Comparison of ENCODE assay signal across 8 mouse cellular contexts in the genomic region with DNA sequence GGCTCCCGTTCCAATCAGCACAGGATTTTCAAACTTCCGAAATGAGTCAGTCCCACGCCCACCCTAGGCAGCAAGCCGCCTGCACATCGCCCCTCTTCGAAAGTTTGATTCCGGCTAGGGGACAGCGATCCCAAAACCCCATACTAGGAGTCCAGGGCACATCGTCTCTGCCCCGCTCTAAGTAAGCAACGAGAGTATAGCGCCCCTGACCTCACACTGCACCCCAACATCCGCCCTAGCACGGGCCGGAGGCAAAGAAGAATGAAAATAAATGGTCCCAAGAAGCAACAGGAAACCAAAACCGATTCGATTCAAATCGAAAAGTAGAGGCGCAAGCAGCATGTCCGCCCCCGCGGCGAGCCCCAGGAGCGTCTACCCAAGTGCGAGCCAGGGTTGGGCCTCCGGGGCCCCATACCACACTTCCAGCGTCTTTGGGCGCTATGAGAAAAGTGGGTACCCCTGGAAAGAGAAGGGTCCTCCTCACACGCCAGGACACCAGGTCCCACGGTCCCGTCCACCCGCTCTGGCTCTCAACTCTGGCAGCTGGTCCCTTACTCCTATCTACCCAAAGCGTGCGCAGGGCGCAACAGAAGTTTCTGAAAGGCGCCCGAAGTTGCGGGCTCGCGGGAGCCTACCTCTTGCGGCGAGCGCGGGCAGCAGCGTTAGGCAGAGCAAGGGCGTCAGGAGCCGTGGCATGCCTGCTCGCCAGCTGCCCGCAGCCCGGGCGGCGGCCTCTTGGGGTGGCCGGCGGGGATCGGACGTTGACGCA. TPM values are rescaled to one million over a fixed set of nuclear protein-coding genes. Genes with fewer than 3 reads are reported as not detected.
A peak's percentile ranks its signal among the peaks of the same experiment; 100 is the strongest.
DNase-seq lines count a peak whose midpoint lies in the region; ATAC-seq and TF ChIP-seq lines count a peak whose summit lies in the region.

No protein-coding gene starts in this region.

- H3K9me3 ChIP-seq in heart, embryonic 11.5 days (replicated peaks; ENCODE audit: control insufficient read depth, low read length): no peaks in the 10 kb centered on the region
- no peaks in the 10 kb centered on the region for H3K9me3 ChIP-seq in heart, embryonic 15.5 days (replicated peaks)
- H3K9me3 ChIP-seq in liver, embryonic 13.5 days (replicated peaks): no peaks in the 10 kb centered on the region

- WGBS in heart, embryonic 11.5 days (ENCODE audit: insufficient replicate concordance): under 1% methylated on average over 57 of the region's 57 CpGs
- WGBS in heart, embryonic 15.5 days: under 1% methylated on average over 57 of the region's 57 CpGs
- WGBS in liver, embryonic 13.5 days (ENCODE audit: insufficient replicate concordance): under 1% methylated on average over 53 of the region's 57 CpGs

- no peak for DNase-seq in heart, postnatal 25 days (ENCODE audit: low spot score)
- DNase-seq in Patski (ENCODE audit: low read depth, low spot score): no peak
- no peak for DNase-seq in liver, embryonic 13.5 days
- no peak for DNase-seq in layer of hippocampus, adult 9-11 months
- DNase-seq in MN1 (ENCODE audit: low spot score): no peak

- no peak for TF ChIP-seq CTCF in Patski (IDR thresholded peaks at IDR 0.05)

- peak overlapping the region; percentile 85 for H3K9ac ChIP-seq in heart, embryonic 11.5 days (ENCODE audit: low read depth, low read length)
- peak overlapping the region; percentile 82 for H3K9ac ChIP-seq in heart, embryonic 15.5 days
- peak overlapping the region; percentile 65 for H3K9ac ChIP-seq in liver, embryonic 13.5 days

- no peak for ATAC-seq in heart, embryonic 11.5 days (replicated peaks; ENCODE audit: insufficient number of reproducible peaks, low FRiP score, low TSS enrichment)
- peak; percentile 5 for ATAC-seq in Patski
- ATAC-seq in heart, embryonic 15.5 days (replicated peaks; ENCODE audit: insufficient number of reproducible peaks, insufficient read depth, low FRiP score, low read depth): peak; percentile 26; the same call in 1 of the 2 replicates
- ATAC-seq in liver, embryonic 13.5 days (ENCODE audit: low read depth): no peak; the same call in 1 of the 2 replicates
- ATAC-seq in neutrophil, adult 5-6 weeks (ENCODE audit: extremely low read depth, insufficient number of reproducible peaks, low FRiP score, poor library complexity, severe bottlenecking): 0 out of 2 replicates have a peak, but pooled peaks have one; percentile 11

- intact Hi-C loops in heart, postnatal 25 days (cut with DNase I): loop anchor here (2.0 kb wide), 1 partner anchor 26 kb away; no protein-coding TSS in a partner anchor

- CTCF ChIA-PET in Patski (lab: Charles Lee): no interaction called here

- in situ Hi-C loops in Patski (cut with MboI; ENCODE audit: low pct_unique_long_range_greater_than_20kb): no loop called here

- peak overlapping the region; percentile 88 for H3K4me2 ChIP-seq in heart, embryonic 11.5 days
- peak overlapping the region; percentile 90 for H3K4me2 ChIP-seq in heart, embryonic 15.5 days
- H3K4me2 ChIP-seq in liver, embryonic 13.5 days: peak overlapping the region; percentile 73

- peak overlapping the region; percentile 73 for H3K4me3 ChIP-seq in heart, embryonic 11.5 days (ENCODE audit: low read depth, low read length)
- H3K4me3 ChIP-seq in heart, embryonic 15.5 days: peak overlapping the region; percentile 81
- H3K4me3 ChIP-seq in liver, embryonic 13.5 days (replicated peaks): peak overlapping the region; percentile 65

- H3K36me3 ChIP-seq in heart, embryonic 11.5 days (ENCODE audit: control insufficient read depth, insufficient read depth, low read length): peaks cover 3% of the 10 kb centered on the region; the same call in 1 of the 2 replicates
- no peaks in the 10 kb centered on the region; the same call in 1 of the 2 replicates for H3K36me3 ChIP-seq in heart, embryonic 15.5 days
- no peaks in the 10 kb centered on the region for H3K36me3 ChIP-seq in liver, embryonic 13.5 days

- peak overlapping the region; percentile 74 for H3K27ac ChIP-seq in heart, embryonic 11.5 days (ENCODE audit: low read depth, low read length)
- H3K27ac ChIP-seq in heart, embryonic 15.5 days: peak overlapping the region; percentile 86
- H3K27ac ChIP-seq in liver, embryonic 13.5 days: peak overlapping the region; percentile 24

- POLR2A ChIA-PET in Patski (lab: Charles Lee): no interaction called here

- H3K4me1 ChIP-seq in heart, embryonic 11.5 days (ENCODE audit: control insufficient read depth, insufficient read depth, low read length): peaks cover 45% of the 10 kb centered on the region
- peaks cover 86% of the 10 kb centered on the region for H3K4me1 ChIP-seq in heart, embryonic 15.5 days (replicated peaks)
- H3K4me1 ChIP-seq in liver, embryonic 13.5 days (replicated peaks): peaks cover 60% of the 10 kb centered on the region

- peaks cover 36% of the 10 kb centered on the region for H3K27me3 ChIP-seq in heart, embryonic 11.5 days (ENCODE audit: control insufficient read depth, insufficient read depth, low read length)
- no peaks in the 10 kb centered on the region for H3K27me3 ChIP-seq in Patski
- H3K27me3 ChIP-seq in heart, embryonic 15.5 days: peaks cover 9% of the 10 kb centered on the region; the same call in 1 of the 2 replicates
- H3K27me3 ChIP-seq in liver, embryonic 13.5 days: peaks cover 69% of the 10 kb centered on the region

RNA-seq across cellular contexts. Expression of a gene that starts 13.4 kb away (rescaled TPM):
- 20.9 and 23.5 TPM in 2 replicates for polyA plus RNA-seq in heart, embryonic 11.5 days (2014; fragmentation: Nextera tagmentation; extraction: Ambion mirVana)
- total RNA-seq in heart, postnatal 25 days (2021): 10 to 100 TPM; 27.5 to 32.3 TPM
- 7.6 TPM for polyA plus RNA-seq in Patski (2021)
- polyA plus RNA-seq in heart, embryonic 15.5 days (2015; fragmentation: Nextera tagmentation; extraction: Ambion mirVana): 10.8 and 24.2 TPM in 2 replicates
- 1.5 and 1.6 TPM in 2 replicates for polyA plus RNA-seq in liver, embryonic 13.5 days (2015; fragmentation: Nextera tagmentation; extraction: Ambion mirVana)
- total RNA-seq in neutrophil, adult 5-6 weeks (2017): 46.5 and 48.8 TPM in 2 replicates

RNA-seq across cellular contexts. Expression of a gene that starts 58.0 kb away (rescaled TPM):
- 23.6 and 27.1 TPM in 2 replicates for polyA plus RNA-seq in heart, embryonic 11.5 days (2014; fragmentation: Nextera tagmentation; extraction: Ambion mirVana)
- total RNA-seq in heart, postnatal 25 days (2021): 10 to 100 TPM; 34.9 to 38.8 TPM
- 49.4 TPM for polyA plus RNA-seq in Patski (2021)
- polyA plus RNA-seq in heart, embryonic 15.5 days (2015; fragmentation: Nextera tagmentation; extraction: Ambion mirVana): 10.5 and 14.5 TPM in 2 replicates
- polyA plus RNA-seq in liver, embryonic 13.5 days (2015; fragmentation: Nextera tagmentation; extraction: Ambion mirVana): 6.9 and 8.5 TPM in 2 replicates
- 62.1 and 65.5 TPM in 2 replicates for total RNA-seq in neutrophil, adult 5-6 weeks (2017)

Comparison
In these comparisons a context has a peak if more than half of its experiments do, and no peak if none do; other contexts are left out.
1. ATAC-seq: peak in Patski (single experiment), heart, embryonic 15.5 days (single experiment) and neutrophil, adult 5-6 weeks (single experiment); none in heart, embryonic 11.5 days (single experiment) and liver, embryonic 13.5 days (single experiment).
2. H3K27ac ChIP-seq: peak in every context shown above with its lines; median percentile 86 in heart, embryonic 15.5 days; 74 in heart, embryonic 11.5 days; 24 in liver, embryonic 13.5 days.
3. Peak in every context shown above with its lines, with median percentiles within 50 percentile points of each other: H3K4me2 ChIP-seq, H3K4me3 ChIP-seq and H3K9ac ChIP-seq.